Mouse (Mus musculus): Measurements from ENCODE around the gene Yap1. TPM values are rescaled to one million over a fixed set of nuclear protein-coding genes. Genes with fewer than 3 reads are reported as not detected.
"Not testable (repeated sequence)": the region's sequence is repeated elsewhere in the genome, so short reads cannot be mapped to it uniquely, and the experiment has no call there.

Gene Yap1
- total RNA-seq, 4 experiments from 2014 or later = 68.5 to 92.9 (median 77.7) TPM

DNA sequence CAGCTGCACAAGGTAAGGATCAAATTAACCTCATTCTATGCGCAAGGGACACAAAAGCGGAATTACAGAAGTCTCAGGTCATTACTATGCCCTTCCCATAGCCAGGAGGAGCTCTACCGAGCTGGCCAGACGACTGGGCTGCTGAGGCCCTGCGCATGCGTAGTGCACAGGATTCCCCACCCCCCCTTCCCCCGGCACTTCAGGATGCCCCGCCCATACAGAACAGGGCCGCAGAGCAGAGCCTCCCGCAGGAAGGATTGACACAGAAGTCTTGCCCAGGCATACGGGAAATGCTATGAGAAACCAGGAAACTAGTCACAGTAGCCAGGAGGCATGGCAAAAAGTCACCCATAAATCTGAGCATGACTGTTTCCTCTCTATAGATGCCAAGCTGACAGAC, 89.9 kb downstream of the Yap1 start:
- DNase-seq (ENCODE audit: low spot score) = peak; percentile 48

DNA sequence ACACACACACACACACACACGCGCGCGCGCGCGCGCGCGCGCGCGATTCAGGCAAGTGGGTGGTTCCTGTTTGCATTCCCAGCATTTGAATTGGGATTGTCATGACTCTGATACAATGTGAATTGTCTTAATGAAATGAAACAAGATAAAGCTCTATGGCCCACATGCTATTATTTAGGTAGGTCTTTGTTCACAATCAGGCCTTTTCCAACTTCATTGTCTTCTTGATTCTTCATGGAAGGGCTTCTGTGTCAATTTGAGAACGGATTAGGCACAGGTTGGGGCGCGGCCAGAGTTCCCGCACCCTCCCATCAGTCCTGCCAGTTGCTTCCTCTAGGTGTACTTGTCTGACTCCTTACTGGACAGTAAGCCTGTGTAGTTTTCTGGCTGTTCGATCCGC, 90.4 kb downstream of the Yap1 start:
- no peak for DNase-seq (ENCODE audit: low spot score)

DNA sequence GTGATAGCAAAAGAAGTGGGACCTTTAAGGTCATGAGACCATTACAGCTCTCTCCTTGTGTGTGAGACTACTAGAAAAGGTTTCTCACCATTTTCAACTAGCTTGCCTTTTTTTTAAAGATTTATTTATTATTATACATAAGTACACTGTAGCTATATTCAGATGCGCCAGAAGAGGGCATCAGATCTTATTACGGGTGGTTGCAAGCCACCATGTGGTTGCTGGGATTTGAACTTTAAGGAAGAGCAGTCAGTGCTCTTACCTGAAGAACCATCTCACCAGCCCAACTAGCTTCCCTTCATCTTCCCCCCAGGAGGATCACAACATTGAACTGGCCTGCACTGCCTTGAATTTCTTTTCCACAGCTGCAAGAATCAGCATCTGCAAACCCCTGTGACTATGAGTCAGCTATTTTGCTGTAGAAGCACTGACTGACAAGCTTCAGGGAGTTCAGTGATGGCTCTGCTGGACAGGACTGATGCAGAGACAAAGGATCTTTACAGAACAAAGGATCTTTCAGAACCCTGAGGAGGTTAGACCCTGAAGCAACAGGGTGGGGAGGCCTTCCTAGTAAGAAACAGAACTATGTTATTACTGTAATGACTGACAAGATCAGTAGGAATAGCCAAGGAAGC, 96.9 kb downstream of the Yap1 start:
- DNase-seq (ENCODE audit: low spot score) = no peak

DNA sequence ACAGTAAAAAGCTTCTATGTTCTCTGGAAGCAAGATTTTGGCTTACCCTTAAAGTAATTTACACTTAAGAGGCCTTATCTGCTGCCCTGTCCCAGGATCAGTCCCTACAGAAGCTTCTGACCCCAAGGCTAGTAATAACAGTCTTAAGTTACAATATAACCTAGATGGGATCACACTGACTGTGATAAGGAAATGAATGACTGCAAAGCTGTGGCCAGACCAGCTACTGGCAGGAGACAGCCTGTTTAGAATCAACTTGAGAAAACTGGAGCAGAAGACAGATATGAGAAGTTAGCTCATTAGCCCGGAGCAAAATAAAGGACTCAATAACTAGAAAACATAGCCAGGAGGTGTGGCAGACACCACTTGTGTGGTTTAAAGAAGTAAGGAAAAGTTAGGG, 97.8 kb downstream of the Yap1 start:
- DNase-seq (ENCODE audit: low spot score) = no peak

DNA sequence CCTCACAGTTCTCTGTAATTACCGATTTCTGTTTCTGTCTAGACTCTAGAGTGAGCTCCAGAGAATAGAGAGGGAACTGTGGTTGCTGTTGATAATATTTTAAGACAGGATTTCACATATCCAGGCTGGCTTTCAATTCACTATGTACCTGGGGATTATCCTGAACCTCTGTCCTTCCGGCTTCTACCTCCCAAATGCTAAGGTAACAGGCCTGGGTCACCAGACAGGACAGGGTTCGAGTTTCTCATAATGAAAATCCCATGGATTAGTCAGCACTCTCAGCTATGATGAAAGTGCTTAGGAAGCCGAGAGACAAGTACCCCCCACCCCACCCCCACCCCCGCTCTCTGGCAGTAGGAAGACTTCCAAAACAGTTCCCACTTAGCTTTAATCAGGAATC, 100.6 kb downstream of the Yap1 start:
- DNase-seq (ENCODE audit: low spot score) = no peak

DNA sequence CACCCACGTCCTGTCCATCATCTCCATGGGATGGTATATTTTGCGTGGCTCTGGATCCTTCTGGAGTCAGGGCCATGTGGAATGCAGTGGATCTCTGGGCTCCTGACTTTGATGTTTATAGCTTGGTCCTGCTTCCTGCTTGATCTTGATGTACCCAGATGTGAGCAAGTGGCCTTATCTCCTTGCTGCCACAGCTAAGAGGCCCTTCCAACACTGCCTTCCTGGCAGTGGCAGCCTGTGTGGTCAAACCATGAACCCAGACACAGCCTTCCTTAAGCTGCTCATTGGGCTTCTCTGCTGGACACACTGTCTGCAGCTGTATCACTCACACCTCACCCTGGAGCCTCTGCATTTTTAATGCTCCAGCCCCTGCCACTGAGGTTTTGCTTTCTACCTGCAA, 101.1 kb downstream of the Yap1 start:
- DNase-seq (ENCODE audit: low spot score) = no peak

DNA sequence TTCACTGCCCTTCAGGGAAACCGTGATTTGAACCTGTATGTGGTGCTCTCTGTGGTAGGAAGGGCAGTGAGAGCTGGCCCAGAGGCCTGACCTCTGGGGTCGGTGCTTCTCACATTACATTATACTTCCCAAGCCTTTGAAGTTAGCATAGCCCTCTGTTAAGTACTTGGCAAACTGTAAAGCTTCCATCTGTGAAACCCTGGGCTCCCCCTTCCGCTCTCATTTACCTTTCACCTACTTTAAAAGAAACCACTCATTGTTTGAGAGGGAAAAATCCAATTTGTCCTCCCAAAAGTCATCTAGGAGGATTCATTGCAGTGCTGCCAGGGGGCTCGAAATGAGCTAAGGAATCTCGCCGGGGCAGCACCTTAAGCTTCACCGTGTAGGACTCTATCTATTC, 102.1 kb downstream of the Yap1 start:
- DNase-seq (ENCODE audit: low spot score) = no peak

DNA sequence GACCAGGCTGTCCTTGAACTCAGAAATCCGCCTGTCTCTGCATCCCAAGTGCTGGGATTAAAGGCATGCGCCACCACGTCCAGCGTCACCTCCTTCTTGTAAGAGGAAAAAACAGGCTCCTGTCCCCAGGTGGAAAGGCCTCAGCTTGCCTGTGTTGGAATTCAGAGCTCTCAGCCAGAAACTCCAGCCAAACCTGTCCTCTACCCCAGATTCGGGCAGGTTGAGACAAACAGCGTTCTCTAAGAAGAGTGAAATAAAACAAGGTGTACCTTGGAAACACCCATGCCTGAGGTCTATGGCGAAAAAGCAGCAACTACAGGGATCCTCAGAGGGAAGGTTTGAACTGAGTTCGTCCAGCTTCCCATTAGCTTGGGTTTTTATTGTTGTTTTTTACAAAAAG, 103.4 kb downstream of the Yap1 start:
- no peak for DNase-seq (ENCODE audit: low spot score)

DNA sequence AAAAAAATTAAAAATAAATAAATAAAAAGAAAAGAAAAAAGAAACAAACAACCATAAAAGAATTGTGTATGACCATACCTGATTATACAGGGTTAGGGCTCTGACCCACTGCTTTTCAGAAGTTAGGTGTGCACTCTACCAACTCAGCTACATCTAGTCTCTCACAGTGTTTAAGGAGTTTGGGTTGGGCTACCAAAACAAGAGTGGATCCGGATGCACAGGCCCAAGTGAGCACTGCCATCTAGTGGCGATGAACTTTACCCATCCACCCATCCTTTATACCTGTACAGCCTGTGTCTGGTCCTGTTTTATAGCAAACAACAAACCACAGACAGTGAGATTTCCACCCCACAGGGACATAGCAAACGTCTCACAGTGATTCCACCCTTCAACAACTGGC, 106.9 kb downstream of the Yap1 start:
- peak; percentile 75 for DNase-seq (ENCODE audit: low spot score)

DNA sequence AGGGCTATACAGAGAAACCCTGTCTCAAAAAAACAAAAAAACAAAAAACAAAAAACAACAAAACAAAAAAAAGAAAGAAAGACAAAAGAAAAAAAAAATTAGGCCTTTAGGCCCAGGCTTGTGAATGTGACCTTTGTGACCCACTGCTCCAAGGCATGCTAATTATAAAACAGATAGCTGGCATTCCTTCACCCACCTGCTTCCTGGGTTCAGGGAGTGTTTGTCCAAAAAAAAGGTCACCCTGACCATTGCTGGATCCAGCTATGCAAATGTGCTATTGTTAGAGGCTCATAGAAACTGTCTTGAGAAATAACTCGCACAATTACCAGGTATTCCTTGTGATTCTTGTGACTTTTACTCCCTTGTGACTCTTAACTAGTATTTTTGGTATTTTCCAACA, 112.6 kb downstream of the Yap1 start:
- DNase-seq (ENCODE audit: low spot score) = not testable (repeated sequence)

DNA sequence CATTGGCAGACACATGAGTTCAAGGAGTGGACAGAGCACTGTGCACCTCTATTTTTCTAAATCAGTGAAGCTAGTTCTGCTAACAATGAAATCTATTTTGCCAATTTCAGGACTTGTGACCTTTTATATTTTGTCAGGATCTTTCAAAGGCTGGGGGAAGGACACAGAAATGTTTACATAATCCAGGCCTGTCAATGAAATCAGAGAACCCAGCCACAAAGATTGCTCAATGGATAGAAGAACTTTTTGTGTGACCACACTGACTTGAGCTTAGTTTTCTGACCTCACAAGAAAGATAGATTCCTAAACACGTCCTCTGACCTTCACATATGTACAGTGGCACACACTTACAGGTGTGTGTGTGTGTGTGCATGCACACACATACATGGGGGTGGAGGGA, 113.2 kb downstream of the Yap1 start:
- no peak for DNase-seq (ENCODE audit: low spot score)

DNA sequence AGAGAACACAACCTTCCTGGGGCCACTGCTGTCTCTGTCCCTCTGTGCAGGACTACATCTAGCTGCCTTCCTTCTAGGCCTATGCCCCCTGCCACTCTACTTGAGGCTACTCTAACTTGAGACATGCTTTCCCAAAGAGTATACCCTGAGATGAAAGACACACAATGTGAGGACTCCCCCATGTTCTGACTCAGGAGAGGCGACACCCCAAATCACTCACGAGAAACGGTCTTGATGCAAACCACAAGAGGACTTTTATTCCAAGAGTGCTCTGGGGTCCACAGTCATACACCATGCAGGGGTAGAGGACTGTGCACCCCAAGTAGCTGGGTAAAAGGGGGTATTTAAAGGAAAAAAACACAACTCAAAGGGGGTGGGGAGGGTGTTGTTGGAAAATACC, 120.0 kb downstream of the Yap1 start:
- no peak for DNase-seq (ENCODE audit: low spot score)

DNA sequence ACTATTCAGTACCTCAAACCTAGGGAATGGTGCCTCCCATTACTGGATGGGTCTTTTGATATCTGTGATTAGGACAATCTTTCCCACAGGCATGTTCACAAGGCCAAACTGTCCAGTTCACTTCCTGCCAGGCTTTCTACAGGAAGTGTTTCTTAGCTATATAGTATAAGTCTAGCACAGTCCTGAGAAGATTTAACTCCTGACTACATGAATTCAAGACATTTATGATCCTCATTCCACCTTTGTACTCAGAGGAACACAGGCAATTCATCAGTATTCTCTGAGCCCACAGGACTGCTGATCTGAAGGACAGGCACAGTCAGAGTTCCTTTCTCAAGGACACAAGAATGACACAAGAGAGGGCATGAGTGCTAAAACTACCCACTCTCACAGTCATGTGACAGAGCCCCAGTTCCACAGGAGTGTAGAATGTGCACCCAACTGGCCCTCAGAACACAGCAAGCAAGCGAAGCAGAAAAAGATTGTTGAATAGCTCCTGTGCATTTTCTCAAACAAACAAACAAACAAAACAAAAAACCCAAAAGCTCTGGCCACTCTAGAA, 122.0 kb downstream of the Yap1 start:
- DNase-seq (ENCODE audit: low spot score) = no peak

Other genes with a start within 250 kb of the Yap1 start
- gene Tmem123, start 240.6 kb downstream of the Yap1 start, total RNA-seq (2022) = 10 to 100 TPM; 37.9 to 41.2 (median 38.4) TPM
- gene Birc2, start 167.5 kb downstream of the Yap1 start, total RNA-seq (2022) = 10 to 100 TPM; 22.5 to 26.4 (median 25.4) TPM
- 10 to 100 TPM in 3 of 4 experiments, 1 to 10 TPM in 1; 8.0 to 11.3 (median 10.9) TPM for gene Birc3, start 131.4 kb downstream of the Yap1 start, total RNA-seq (2022)
- 1 to 10 TPM in 1 of 4 experiments, under 1 TPM in 3; 0.27 to 1.0 (median 0.89) TPM for gene Cfap300, start 38.2 kb upstream of the Yap1 start, total RNA-seq (2022)
- 1 to 10 TPM; 2.5 to 4.7 (median 3.4) TPM for gene Cep126, start 129.7 kb upstream of the Yap1 start, total RNA-seq (2022)

Data from heart, adult 8-10 months (tissue).